Mouse (Mus musculus): ENCODE results near the gene Camk2n2. TPM values are rescaled to one million over a fixed set of nuclear protein-coding genes. Genes with fewer than 3 reads are reported as not detected.

The Camk2n2 gene
- polyA plus RNA-seq, 1 experiment from 2014 or later = 1.0 TPM

- peak within 1 kb of the TSS; percentile 81 for H3K4me2 ChIP-seq (replicated peaks; ENCODE audit: low read depth)
- peak; percentile 28; the same call in 1 of the 2 replicates for TF ChIP-seq CTCF (IDR thresholded peaks at IDR 0.05; ENCODE audit: low read depth)
- H3K27ac ChIP-seq (ENCODE audit: low read depth, low read length) = peak within 1 kb of the TSS; percentile 9; the same call in 1 of the 2 replicates
- peak within 1 kb of the TSS; percentile 74 for H3K4me3 ChIP-seq (ENCODE audit: low read depth, low read length)
- peaks cover 20% of the 10 kb centered on the region for H3K36me3 ChIP-seq (ENCODE audit: control insufficient read depth, insufficient read depth)
- H3K4me1 ChIP-seq (replicated peaks; ENCODE audit: control insufficient read depth, insufficient read depth, low read length) = no peaks in the 10 kb centered on the region
- no peaks in the 10 kb centered on the region for H3K9me3 ChIP-seq (ENCODE audit: control insufficient read depth)
- H3K9ac ChIP-seq (ENCODE audit: low read depth, low read length) = peak within 1 kb of the TSS; percentile 74
- WGBS = 1% methylated on average over 46 of the region's 46 CpGs
- ATAC-seq = peak; percentile 94
- H3K27me3 ChIP-seq (replicated peaks; ENCODE audit: control insufficient read depth, insufficient read depth, low read length) = no peaks in the 10 kb centered on the region
Measured at GRCm38 (mm10) chr16:20651076-20651946, 30.2 kb upstream of the Camk2n2 start, which contains the start of gene Psmd2. Gene Psmd2 (plus strand): TSS chr16:20651652.

GRCm38 (mm10) chr16:20643911-20644310 is 22.8 kb upstream of the Camk2n2 start:
- no peaks in the 10 kb centered on the region for H3K36me3 ChIP-seq (ENCODE audit: control insufficient read depth, insufficient read depth)
- no peak overlapping the region for H3K9ac ChIP-seq (ENCODE audit: low read depth, low read length)
- no peak overlapping the region for H3K4me3 ChIP-seq (ENCODE audit: low read depth, low read length)
- no peaks in the 10 kb centered on the region for H3K4me1 ChIP-seq (replicated peaks; ENCODE audit: control insufficient read depth, insufficient read depth, low read length)
- WGBS = 80% methylated on average over 7 of the region's 7 CpGs
- H3K27me3 ChIP-seq (replicated peaks; ENCODE audit: control insufficient read depth, insufficient read depth, low read length) = no peaks in the 10 kb centered on the region
- ATAC-seq = no peak
- TF ChIP-seq CTCF (IDR thresholded peaks at IDR 0.05; ENCODE audit: low read depth) = no peak
- H3K27ac ChIP-seq (ENCODE audit: low read depth, low read length) = no peak overlapping the region
- no peak overlapping the region for H3K4me2 ChIP-seq (replicated peaks; ENCODE audit: low read depth)
- no peaks in the 10 kb centered on the region for H3K9me3 ChIP-seq (ENCODE audit: control insufficient read depth)

- no peak for ATAC-seq
- no peak overlapping the region for H3K27ac ChIP-seq (ENCODE audit: low read depth, low read length)
- no peaks in the 10 kb centered on the region for H3K4me1 ChIP-seq (replicated peaks; ENCODE audit: control insufficient read depth, insufficient read depth, low read length)
Measured at GRCm38 (mm10) chr16:20642161-20642560, 21.1 kb upstream of the Camk2n2 start.

GRCm38 (mm10) chr16:20638367-20638766 is 17.3 kb upstream of the Camk2n2 start:
- no peak for TF ChIP-seq CTCF (IDR thresholded peaks at IDR 0.05; ENCODE audit: low read depth)
- WGBS = 79% methylated on average over 8 of the region's 8 CpGs
- Histone ChIP-seq H3K9me3 (ENCODE audit: control insufficient read depth) (no peaks in the 10 kb centered on the region), H3K4me2 (replicated peaks; ENCODE audit: low read depth) (no peak overlapping the region), H3K4me3 (ENCODE audit: low read depth, low read length) (no peak overlapping the region), H3K9ac (ENCODE audit: low read depth, low read length) (no peak overlapping the region), H3K27me3 (replicated peaks; ENCODE audit: control insufficient read depth, insufficient read depth, low read length) (no peaks in the 10 kb centered on the region), H3K36me3 (ENCODE audit: control insufficient read depth, insufficient read depth) (no peaks in the 10 kb centered on the region), H3K27ac (ENCODE audit: low read depth, low read length) (no peak overlapping the region), H3K4me1 (replicated peaks; ENCODE audit: control insufficient read depth, insufficient read depth, low read length) (no peaks in the 10 kb centered on the region)
- no peak for ATAC-seq

More at GRCm38 (mm10) chr16:20642161-20642560, 21.1 kb upstream of the Camk2n2 start:
- H3K27me3 ChIP-seq (replicated peaks; ENCODE audit: control insufficient read depth, insufficient read depth, low read length) = no peaks in the 10 kb centered on the region
- H3K9ac ChIP-seq (ENCODE audit: low read depth, low read length) = no peak overlapping the region
- no peak overlapping the region for H3K4me3 ChIP-seq (ENCODE audit: low read depth, low read length)
- H3K4me2 ChIP-seq (replicated peaks; ENCODE audit: low read depth) = no peak overlapping the region
- under 1% methylated on average over 8 of the region's 8 CpGs for WGBS
- no peaks in the 10 kb centered on the region for H3K36me3 ChIP-seq (ENCODE audit: control insufficient read depth, insufficient read depth)
- TF ChIP-seq CTCF (IDR thresholded peaks at IDR 0.05; ENCODE audit: low read depth) = peak; percentile 92
- H3K9me3 ChIP-seq (ENCODE audit: control insufficient read depth) = no peaks in the 10 kb centered on the region

GRCm38 (mm10) chr16:20637410-20637809 is 16.3 kb upstream of the Camk2n2 start:
- H3K4me3 ChIP-seq (ENCODE audit: low read depth, low read length) = no peak overlapping the region
- no peaks in the 10 kb centered on the region for H3K9me3 ChIP-seq (ENCODE audit: control insufficient read depth)
- H3K4me1 ChIP-seq (replicated peaks; ENCODE audit: control insufficient read depth, insufficient read depth, low read length) = no peaks in the 10 kb centered on the region
- no peak overlapping the region for H3K9ac ChIP-seq (ENCODE audit: low read depth, low read length)
- no peak for ATAC-seq
- WGBS = 72% methylated on average over 8 of the region's 8 CpGs
- H3K4me2 ChIP-seq (replicated peaks; ENCODE audit: low read depth) = no peak overlapping the region
- H3K36me3 ChIP-seq (ENCODE audit: control insufficient read depth, insufficient read depth) = no peaks in the 10 kb centered on the region
- no peak overlapping the region for H3K27ac ChIP-seq (ENCODE audit: low read depth, low read length)
- H3K27me3 ChIP-seq (replicated peaks; ENCODE audit: control insufficient read depth, insufficient read depth, low read length) = no peaks in the 10 kb centered on the region
- TF ChIP-seq CTCF (IDR thresholded peaks at IDR 0.05; ENCODE audit: low read depth) = no peak

- ATAC-seq = no peak
- Histone ChIP-seq H3K36me3 (ENCODE audit: control insufficient read depth, insufficient read depth) (no peaks in the 10 kb centered on the region), H3K4me1 (replicated peaks; ENCODE audit: control insufficient read depth, insufficient read depth, low read length) (no peaks in the 10 kb centered on the region), H3K9ac (ENCODE audit: low read depth, low read length) (peak within 1 kb of the TSS; percentile 48), H3K4me3 (ENCODE audit: low read depth, low read length) (peak within 1 kb of the TSS; percentile 44), H3K27ac (ENCODE audit: low read depth, low read length) (no peak within 1 kb of the TSS), H3K9me3 (ENCODE audit: control insufficient read depth) (no peaks in the 10 kb centered on the region), H3K27me3 (replicated peaks; ENCODE audit: control insufficient read depth, insufficient read depth, low read length) (peaks cover 20% of the 10 kb centered on the region; the same call in 1 of the 2 replicates), H3K4me2 (replicated peaks; ENCODE audit: low read depth) (peak within 1 kb of the TSS; percentile 82)
- WGBS = 9% methylated on average over 54 of the region's 54 CpGs
- TF ChIP-seq CTCF (IDR thresholded peaks at IDR 0.05; ENCODE audit: low read depth) = no peak
Measured at GRCm38 (mm10) chr16:20629731-20630634, 8.9 kb upstream of the Camk2n2 start, which contains the start of gene Ece2. Gene Ece2 (plus strand): TSS chr16:20629828.

All from intestine, postnatal 0 days (tissue).